Mouse (Mus musculus) frontal cortex, postnatal 25 days (tissue): ENCODE results near the gene Stk39.
A peak's percentile ranks its signal among the peaks of the same experiment; 100 is the strongest.

Experiments
- DNase-seq, 2 experiments: peaks; one replicate each; pipeline ENCODE4 v3.0.0; 2022; ENCODE audit warnings: low spot score in 2 of 2

Stk39 gene

GRCm38 (mm10) chr2:68345269-68345668, 126.8 kb downstream of the Stk39 start:
- no peak for DNase-seq

GRCm38 (mm10) chr2:68343751-68344150, 128.3 kb downstream of the Stk39 start:
- DNase-seq, result no peak

DNA sequence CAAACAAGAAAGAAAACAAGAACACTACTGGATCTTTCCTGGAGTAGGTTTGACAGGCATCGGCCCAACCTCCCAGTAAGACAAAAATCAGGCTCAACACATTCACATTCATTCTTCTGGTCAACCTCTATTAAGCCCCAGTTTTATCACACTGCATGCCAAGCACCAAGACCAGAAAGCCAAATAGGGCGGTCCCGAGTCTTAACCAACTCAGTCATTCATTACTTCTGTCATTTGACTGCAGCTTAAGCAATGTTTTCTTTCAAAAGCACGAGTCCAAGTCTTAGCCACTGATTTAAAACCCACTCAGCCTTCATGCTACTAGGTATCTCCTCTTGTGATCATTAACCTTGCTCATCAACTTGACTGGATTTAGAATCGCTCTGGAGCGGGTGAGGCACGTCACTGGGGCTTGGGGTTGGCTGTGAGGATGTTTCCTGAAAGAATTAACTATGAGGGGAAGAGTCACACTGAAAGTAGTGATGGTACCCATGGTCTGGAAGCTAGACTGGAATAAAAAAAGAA, 129.9 kb downstream of the Stk39 start:
- no peak for DNase-seq

DNA sequence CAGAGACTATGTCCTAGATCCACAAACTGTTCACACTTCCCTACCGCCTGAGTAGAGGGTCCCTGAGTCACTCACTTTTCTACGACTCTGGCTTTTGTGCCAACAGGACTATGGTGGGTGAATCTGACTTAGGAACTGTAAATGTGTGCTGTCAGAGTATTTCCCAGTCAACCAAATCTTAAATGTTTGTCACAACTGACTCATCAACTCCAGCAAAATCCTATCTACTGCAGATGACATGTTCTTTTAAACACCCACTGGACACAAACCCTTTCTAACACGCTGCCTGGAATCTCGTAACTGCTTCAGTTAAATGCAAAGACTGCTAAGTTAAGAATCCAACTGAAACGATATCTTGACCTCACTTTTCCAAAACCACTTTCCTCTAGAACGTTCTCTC, 135.2 kb downstream of the Stk39 start:
- DNase-seq, result no peak

GRCm38 (mm10) chr2:68334945-68335344, 137.1 kb downstream of the Stk39 start:
- DNase-seq, result no peak

DNA sequence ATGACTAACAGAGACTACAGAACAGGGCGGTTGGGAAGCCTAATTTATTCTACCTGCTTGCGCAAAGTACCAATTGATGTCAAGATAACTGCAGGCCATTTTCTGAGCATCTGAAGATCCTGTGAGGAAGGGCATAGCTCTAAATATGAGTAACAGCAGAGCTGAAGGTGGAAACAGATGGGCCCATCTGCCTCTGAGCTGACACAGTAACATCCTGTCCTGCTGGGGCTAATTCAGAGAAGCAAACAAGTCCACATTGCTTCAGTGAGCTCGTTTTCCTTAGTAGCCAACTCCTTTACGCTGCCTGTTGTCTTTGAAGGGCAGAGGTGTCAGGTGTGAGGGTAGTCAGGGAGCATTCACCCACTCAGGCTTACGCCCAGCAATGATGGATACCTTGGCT, 146.8 kb downstream of the Stk39 start:
- DNase-seq, result no peak

DNA sequence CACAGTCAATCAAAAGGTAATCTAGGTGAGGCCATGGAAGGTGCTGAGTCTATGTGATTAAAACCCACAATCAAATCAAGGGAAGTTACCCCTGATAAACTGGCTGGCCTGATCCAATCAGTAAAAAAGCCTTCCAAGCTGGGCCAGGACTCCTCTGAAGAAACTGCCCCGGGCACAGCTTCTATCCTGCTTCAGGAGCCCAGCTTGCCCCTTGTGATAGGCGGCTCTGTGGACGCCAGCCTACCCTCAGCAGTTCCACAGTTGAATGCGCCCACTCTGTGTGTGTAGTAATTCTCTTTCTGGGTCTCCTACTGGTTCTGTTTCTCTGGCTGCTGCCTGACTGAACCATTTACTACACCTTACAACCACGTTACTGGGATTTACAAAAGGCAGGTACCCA, 150.8 kb downstream of the Stk39 start:
- DNase-seq, result no peak

DNA sequence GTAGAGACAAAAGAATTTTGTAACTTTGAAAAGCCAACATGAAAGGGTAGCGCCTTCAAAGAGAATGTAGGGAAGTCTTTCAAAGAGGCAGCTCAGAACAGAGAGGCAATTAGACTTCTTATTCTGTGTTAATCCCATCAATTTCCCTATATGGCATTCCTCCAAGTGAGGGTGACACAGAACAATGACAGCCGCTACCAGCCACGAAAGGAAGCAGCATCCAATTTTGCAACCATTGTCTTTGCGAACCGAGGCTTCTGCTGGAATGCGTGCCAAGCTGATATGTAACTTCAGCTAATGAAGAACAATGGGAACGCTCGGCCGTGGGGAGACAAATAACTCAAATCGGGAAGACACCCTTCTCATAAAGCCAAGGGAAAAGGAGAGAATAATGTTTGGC, 151.4 kb downstream of the Stk39 start:
- no peak for DNase-seq

DNA sequence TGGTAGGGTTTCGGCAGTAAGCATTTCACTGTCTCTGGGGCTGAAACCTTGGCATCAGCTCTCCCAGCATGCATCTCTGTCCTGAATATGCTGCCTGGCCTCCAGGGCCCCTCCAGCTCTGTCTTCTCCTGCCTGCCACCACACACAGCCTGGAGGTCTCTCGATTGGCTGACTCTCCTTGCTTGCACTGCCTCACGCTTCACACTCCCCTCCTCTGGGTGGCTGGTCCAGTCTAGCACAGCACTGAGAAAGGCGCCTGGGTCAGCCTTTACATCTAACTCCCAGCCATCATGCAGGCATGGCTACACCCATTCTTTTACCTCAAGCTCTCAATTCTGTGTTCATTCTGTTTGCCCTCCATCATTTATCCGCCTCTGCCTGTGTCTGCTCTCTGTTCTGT, 153.6 kb downstream of the Stk39 start:
- DNase-seq, result no peak

- no peak for DNase-seq
These were observed 154.2 kb downstream of the Stk39 start for GRCm38 (mm10) chr2:68317895-68318294.

DNA sequence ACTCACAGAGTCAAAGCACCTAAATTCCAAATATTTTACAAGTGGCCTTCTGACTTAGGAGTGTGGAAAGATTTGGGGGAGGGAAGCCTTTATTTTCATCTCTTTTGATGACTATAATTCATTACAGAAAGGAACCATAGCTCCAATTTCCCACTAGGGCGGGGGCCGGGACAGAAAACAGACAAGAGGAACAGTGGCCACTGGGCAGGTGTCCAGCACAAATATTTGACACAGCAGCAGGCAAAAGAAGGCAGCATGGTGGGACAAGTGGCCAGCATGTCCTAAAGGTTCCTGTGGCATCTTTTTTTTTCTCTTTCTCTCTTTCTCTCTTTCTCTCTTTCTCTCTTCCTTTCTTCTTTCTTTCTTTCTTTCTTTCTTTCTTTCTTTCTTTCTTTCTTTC, 154.6 kb downstream of the Stk39 start:
- DNase-seq, result no peak

DNA sequence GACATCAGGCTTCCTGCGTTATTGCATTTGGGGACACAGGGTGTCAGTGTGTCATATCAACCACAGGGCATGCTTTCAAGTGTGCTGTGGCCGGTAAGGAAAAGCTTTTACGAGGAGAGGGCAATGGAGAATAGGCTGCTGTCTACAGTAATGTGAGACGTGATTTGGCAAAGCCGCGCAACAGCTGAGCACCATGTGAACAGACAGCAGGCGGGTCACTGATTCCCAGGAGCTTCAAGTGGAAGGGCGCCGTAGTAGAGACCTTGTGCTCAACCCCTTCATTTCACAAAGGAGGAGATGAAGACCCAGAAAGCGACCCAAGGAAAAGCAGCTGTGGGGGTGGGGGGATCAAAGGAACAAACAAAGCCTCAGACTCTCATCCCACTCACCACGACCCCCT, 156.8 kb downstream of the Stk39 start:
- no peak for DNase-seq

DNA sequence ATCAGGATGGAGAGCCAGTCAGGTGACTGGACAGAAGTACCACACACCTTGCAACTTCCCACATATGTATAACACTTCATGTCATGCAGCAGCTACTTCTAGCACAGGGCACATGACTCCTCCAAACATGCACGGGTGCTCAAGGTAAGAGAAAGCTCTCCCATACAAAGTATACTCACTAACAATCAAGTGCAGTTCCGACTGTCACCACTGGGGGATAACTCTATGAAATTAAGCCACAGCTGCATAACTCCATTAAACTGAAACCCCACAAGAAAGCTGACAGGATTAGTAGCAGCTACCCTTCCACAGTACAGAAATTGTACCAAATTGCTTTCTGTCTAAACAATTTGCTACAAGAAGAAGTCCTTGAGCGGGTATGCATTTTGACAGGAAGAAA, 161.9 kb downstream of the Stk39 start:
- DNase-seq, result no peak

DNA sequence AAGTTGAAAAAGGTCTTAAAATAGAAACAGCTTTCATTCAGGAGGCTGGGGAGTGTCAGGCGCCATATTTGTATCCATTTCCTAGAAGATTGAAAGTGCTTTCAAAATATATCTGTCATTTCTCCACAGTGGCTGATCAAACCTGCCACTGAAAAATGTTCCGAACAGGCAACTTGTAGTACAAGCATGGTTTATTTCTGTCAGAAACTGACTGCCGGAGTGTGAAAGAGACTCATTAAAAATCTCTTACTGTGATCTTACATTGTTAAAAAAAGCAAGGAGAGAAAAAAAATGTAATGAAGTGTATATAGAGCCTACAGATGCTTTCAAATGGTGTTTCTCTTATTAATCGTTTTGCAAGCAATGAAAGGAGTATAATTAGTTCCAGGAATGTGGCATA, 165.5 kb downstream of the Stk39 start:
- no peak for DNase-seq

DNA sequence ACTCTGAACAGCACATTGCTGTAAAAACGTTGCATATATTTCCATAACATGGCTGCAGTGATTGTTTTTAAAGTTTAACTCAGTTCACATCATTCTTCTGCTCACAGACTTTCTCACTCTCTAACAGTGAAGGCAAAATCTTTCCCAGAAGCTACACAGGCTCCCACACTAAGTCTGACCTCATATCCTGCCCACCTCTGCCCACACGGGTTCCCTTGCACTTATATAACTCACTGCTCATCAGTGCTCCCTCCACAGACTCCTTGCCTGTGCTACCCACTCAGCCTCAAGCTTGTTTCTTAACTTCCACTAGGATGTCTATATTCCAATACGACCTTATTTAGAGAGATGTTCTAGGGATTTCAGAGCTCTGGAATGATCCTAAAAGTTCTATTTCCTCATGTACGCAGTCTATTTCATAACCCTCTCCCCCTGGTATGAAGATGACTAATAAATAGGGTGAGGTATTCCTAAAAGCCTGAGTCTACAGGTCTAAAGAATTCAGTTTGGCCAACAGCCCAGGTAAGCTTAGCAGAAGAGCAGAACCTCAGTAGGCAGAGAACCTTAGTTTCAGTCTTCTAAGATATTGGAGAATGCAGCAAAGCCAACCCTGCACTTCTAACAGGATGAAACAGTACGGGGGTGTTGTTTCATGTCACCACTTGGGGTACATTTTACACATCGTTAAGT, 167.2 kb downstream of the Stk39 start:
- DNase-seq, result no peak

GRCm38 (mm10) chr2:68301811-68302542, 170.1 kb downstream of the Stk39 start:
- peak; percentile 28 to 44 for DNase-seq

GRCm38 (mm10) chr2:68298356-68298755, 173.7 kb downstream of the Stk39 start:
- no peak for DNase-seq

GRCm38 (mm10) chr2:68297955-68298354, 174.1 kb downstream of the Stk39 start:
- no peak for DNase-seq

GRCm38 (mm10) chr2:68296743-68297142, 175.3 kb downstream of the Stk39 start:
- DNase-seq, result no peak

DNA sequence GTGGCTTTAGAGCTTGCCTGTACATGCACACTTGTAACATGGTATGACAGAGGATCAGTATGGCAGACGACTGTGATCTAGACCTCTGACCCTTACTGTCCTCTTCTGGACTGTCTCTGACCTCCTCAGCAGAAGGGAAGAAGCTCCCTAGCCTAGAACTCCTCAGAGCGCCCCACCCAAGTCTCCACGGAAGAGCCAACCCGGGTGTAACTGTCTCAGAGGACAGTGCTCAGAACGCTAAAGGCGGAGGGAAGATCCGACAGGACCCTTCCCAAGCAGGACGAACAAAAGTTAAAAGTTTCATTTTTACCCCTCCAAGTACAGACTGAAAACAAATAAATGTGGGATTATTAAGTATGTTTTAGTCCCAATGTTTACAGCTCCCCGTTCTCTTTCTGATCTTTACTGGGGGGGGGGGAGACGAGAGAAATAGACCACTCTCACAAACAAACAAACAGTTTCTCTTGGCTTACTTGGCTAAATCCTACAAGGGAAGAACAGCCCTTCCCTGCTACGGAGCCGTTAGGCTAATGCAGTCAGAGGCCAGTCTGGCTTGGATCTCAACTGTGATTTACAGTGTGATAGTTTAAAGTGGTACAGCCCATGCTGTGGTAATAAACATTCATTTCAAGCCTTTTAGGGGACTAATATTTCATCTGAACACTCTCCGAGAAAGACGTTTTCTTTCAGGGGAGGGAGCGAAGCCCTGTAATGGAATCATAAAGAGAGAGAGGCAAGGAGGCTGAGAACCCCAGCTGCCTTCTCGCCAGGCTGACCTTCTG, 179.3 kb downstream of the Stk39 start:
- no peak for DNase-seq

GRCm38 (mm10) chr2:68291895-68292294, 180.2 kb downstream of the Stk39 start:
- DNase-seq, result no peak

GRCm38 (mm10) chr2:68289961-68290360, 182.1 kb downstream of the Stk39 start:
- no peak for DNase-seq

- no peak for DNase-seq
These were observed 182.9 kb downstream of the Stk39 start for GRCm38 (mm10) chr2:68289177-68289576.
